Mouse (Mus musculus) midbrain, embryonic 16.5 days (tissue): Measurements from ENCODE around the gene Pdzd11. TPM values are rescaled to one million over a fixed set of nuclear protein-coding genes. Genes with fewer than 3 reads are reported as not detected.

Experiments used
- ATAC-seq: fragments of 200-750 bp; cut with Nextera tagmentation; 2 replicates; pipeline ENCODE4 v1.8.0; 2017; ENCODE audit warnings: moderate TSS enrichment
- H3K27ac ChIP-seq: fragments of 300-500 bp; sonication (generic); 2 replicates; pipeline ENCODE4 v1.5.1; 2014; ENCODE audit warnings: mild to moderate bottlenecking, low read length, mixed read lengths
- H3K27me3 ChIP-seq: fragments of 300-500 bp; sonication (generic); 2 replicates; pipeline ENCODE4 v1.6.1; 2014; ENCODE audit warnings: low read depth, low read length, mixed read lengths; ENCODE audit not compliant: control insufficient read depth, insufficient read depth
- H3K36me3 ChIP-seq: fragments of 300-500 bp; sonication (generic); 2 replicates; pipeline ENCODE4 v1.6.1; 2014; ENCODE audit warnings: mild to moderate bottlenecking, low read length, moderate library complexity, mixed read lengths; ENCODE audit not compliant: control insufficient read depth, insufficient read depth
- H3K4me1 ChIP-seq: fragments of 300-500 bp; sonication (generic); 2 replicates; pipeline ENCODE4 v1.6.1; 2014; ENCODE audit warnings: mild to moderate bottlenecking, low read length, mixed read lengths; ENCODE audit not compliant: control insufficient read depth, insufficient read depth
- H3K4me2 ChIP-seq: fragments of 300-500 bp; sonication (generic); 2 replicates; pipeline ENCODE4 v1.6.1; 2014; ENCODE audit warnings: mild to moderate bottlenecking, low read length, mixed read lengths
- H3K4me3 ChIP-seq: fragments of 300-500 bp; sonication (generic); 2 replicates; pipeline ENCODE4 v1.5.1; 2014; ENCODE audit warnings: low read depth, mild to moderate bottlenecking, low read length, moderate library complexity, mixed read lengths
- H3K9ac ChIP-seq: fragments of 300-500 bp; sonication (generic); 2 replicates; pipeline ENCODE4 v1.6.1; 2014; ENCODE audit warnings: low read depth, low read length, mixed read lengths
- H3K9me3 ChIP-seq: fragments of 300-500 bp; sonication (generic); replicated peaks from 2 replicates; pipeline ENCODE4 v1.6.1; 2014; ENCODE audit warnings: mild to moderate bottlenecking, low read length, mixed read lengths; ENCODE audit not compliant: control insufficient read depth, poor library complexity, severe bottlenecking
- WGBS: fragments of 180-500 bp; shearing (Covaris S2); extraction: QIAGEN DNeasy Blood & Tissue Kit; methylation state at CpG from one replicate; pipeline ENCODE4 v1.1.7; 2014; 5-methylcytosine and 5-hydroxymethylcytosine counted together
- polyA plus RNA-seq: library from polyadenylated mRNA; unstranded; fragments of >200 nt; fragmentation: Nextera tagmentation; extraction: Ambion mirVana; gene quantifications from 2 replicates; pipeline ENCODE4 v1.2.1, GENCODE M21; 2015

Gene Pdzd11
- polyA plus RNA-seq, 1 experiment from 2014 or later = 89.7 TPM

GRCm38 (mm10) chrX:100618488-100618887, 7.9 kb downstream of the Pdzd11 start:
- Histone ChIP-seq H3K4me3 (no peak overlapping the region), H3K27me3 (no peaks in the 10 kb centered on the region; the same call in 1 of the 2 replicates), H3K4me1 (no peaks in the 10 kb centered on the region), H3K4me2 (no peak overlapping the region), H3K9me3 (no peaks in the 10 kb centered on the region), H3K9ac (no peak overlapping the region), H3K27ac (no peak overlapping the region), H3K36me3 (no peaks in the 10 kb centered on the region)
- 73% methylated on average over 3 of the region's 3 CpGs for WGBS
- no peak; the same call in 1 of the 2 replicates for ATAC-seq

GRCm38 (mm10) chrX:100605314-100605713, 21.1 kb downstream of the Pdzd11 start, which contains the start of gene Arr3:
Arr3 (plus strand) TSS chrX:100605497.
- H3K4me1 ChIP-seq = no peaks in the 10 kb centered on the region
- H3K27me3 ChIP-seq = no peaks in the 10 kb centered on the region; the same call in 1 of the 2 replicates
- WGBS = 24% methylated on average over 1 of the region's 1 CpGs
- H3K9me3 ChIP-seq = no peaks in the 10 kb centered on the region
- H3K4me2 ChIP-seq = no peak within 1 kb of the TSS
- no peak within 1 kb of the TSS for H3K27ac ChIP-seq
- H3K4me3 ChIP-seq = no peak within 1 kb of the TSS
- H3K9ac ChIP-seq = no peak within 1 kb of the TSS
- no peaks in the 10 kb centered on the region for H3K36me3 ChIP-seq
- no peak for ATAC-seq

GRCm38 (mm10) chrX:100599755-100600154, 26.6 kb downstream of the Pdzd11 start:
- whole genome bisulfite sequencing = 66% methylated on average over 4 of the region's 4 CpGs

GRCm38 (mm10) chrX:100597439-100597838, 28.9 kb downstream of the Pdzd11 start:
- Histone ChIP-seq H3K4me3 (no peak overlapping the region), H3K9me3 (no peaks in the 10 kb centered on the region), H3K36me3 (no peaks in the 10 kb centered on the region), H3K27me3 (peaks cover 8% of the 10 kb centered on the region; the same call in 1 of the 2 replicates), H3K4me2 (no peak overlapping the region), H3K4me1 (no peaks in the 10 kb centered on the region), H3K9ac (no peak overlapping the region), H3K27ac (no peak overlapping the region)
- ATAC-seq = 0 out of 2 replicates have a peak, but pooled peaks have one; percentile 21
- 18% methylated on average over 5 of the region's 5 CpGs for WGBS

More at GRCm38 (mm10) chrX:100599755-100600154, 26.6 kb downstream of the Pdzd11 start:
- Histone ChIP-seq H3K4me2 (no peak overlapping the region), H3K4me3 (no peak overlapping the region), H3K27me3 (peaks cover 5% of the 10 kb centered on the region; the same call in 1 of the 2 replicates), H3K9me3 (no peaks in the 10 kb centered on the region), H3K4me1 (no peaks in the 10 kb centered on the region), H3K36me3 (no peaks in the 10 kb centered on the region), H3K9ac (no peak overlapping the region), H3K27ac (no peak overlapping the region)
- no peak for ATAC-seq

GRCm38 (mm10) chrX:100594791-100595190, 31.6 kb downstream of the Pdzd11 start, which contains the start of gene P2ry4:
P2ry4 (minus strand) TSS chrX:100594869.
- H3K9ac ChIP-seq = no peak within 1 kb of the TSS
- no peaks in the 10 kb centered on the region for H3K36me3 ChIP-seq
- H3K4me2 ChIP-seq = no peak within 1 kb of the TSS
- no peaks in the 10 kb centered on the region for H3K4me1 ChIP-seq
- no peak for ATAC-seq
- H3K4me3 ChIP-seq = no peak within 1 kb of the TSS
- peaks cover 8% of the 10 kb centered on the region; the same call in 1 of the 2 replicates for H3K27me3 ChIP-seq
- WGBS = 61% methylated on average over 4 of the region's 4 CpGs
- no peaks in the 10 kb centered on the region for H3K9me3 ChIP-seq
- no peak within 1 kb of the TSS for H3K27ac ChIP-seq

Other genes starting within 250 kb of the Pdzd11 start
- not detected in 2 replicates for gene Otud6a, start 197.6 kb downstream of the Pdzd11 start, polyA plus RNA-seq
- gene Awat2, start 183.9 kb downstream of the Pdzd11 start, polyA plus RNA-seq = 0.11 TPM in 1 of 2 replicates, not detected in the other
- 24.1 and 25.2 TPM in 2 replicates for gene Igbp1, start 132.3 kb downstream of the Pdzd11 start, polyA plus RNA-seq
- not detected in 2 replicates for gene Dgat2l6, start 101.7 kb downstream of the Pdzd11 start, polyA plus RNA-seq
- not detected in 2 replicates for gene Awat1, start 54.3 kb downstream of the Pdzd11 start, polyA plus RNA-seq
- not detected in 2 replicates for gene P2ry4, start 31.7 kb downstream of the Pdzd11 start, polyA plus RNA-seq
- gene Arr3, start 21.1 kb downstream of the Pdzd11 start, polyA plus RNA-seq = not detected in 2 replicates
- 2.8 and 4.4 TPM in 2 replicates for gene Kif4, start 831 bp downstream of the Pdzd11 start, polyA plus RNA-seq
- gene Gdpd2, start 103.3 kb upstream of the Pdzd11 start, polyA plus RNA-seq = 41.6 and 54.6 TPM in 2 replicates
- 8.0 and 10.5 TPM in 2 replicates for gene Dlg3, start 141.2 kb upstream of the Pdzd11 start, polyA plus RNA-seq